Mouse (Mus musculus) brain, embryonic 14.5 days (tissue): Measurements from ENCODE around the gene Gpbp1. TPM values are rescaled to one million over a fixed set of nuclear protein-coding genes. Genes with fewer than 3 reads are reported as not detected.
A peak's percentile ranks its signal among the peaks of the same experiment; 100 is the strongest.

Experiments used
- DNase-seq: peaks from one replicate; pipeline ENCODE4 v3.0.0-alpha.2; 2011; ENCODE audit warnings: low read depth
- CTCF ChIP-seq: fragments of 200-500 bp; IDR thresholded peaks from 2 replicates; pipeline ENCODE4 v1.5.1; 2012; ENCODE audit warnings: inconsistent platforms, mild to moderate bottlenecking, moderate library complexity, borderline replicate concordance; ENCODE audit not compliant: insufficient read depth, insufficient read length; ENCODE audit errors: extremely low read depth
- POLR2A ChIP-seq: fragments of 200-500 bp; IDR thresholded peaks from 2 replicates; pipeline ENCODE4 v1.6.1; 2012; ENCODE audit warnings: mild to moderate bottlenecking, inconsistent platforms, borderline replicate concordance; ENCODE audit not compliant: poor library complexity, insufficient read depth, insufficient read length, severe bottlenecking; ENCODE audit errors: extremely low read depth
- polyA plus RNA-seq: library from polyadenylated mRNA; depleted of rRNA; stranded (reverse); fragments of >200 nt; gene quantifications from 2 replicates; pipeline ENCODE4 v1.2.3, GENCODE M21; 2012

Gene Gpbp1
- polyA plus RNA-seq, 1 experiment, result 55.3 TPM

DNA sequence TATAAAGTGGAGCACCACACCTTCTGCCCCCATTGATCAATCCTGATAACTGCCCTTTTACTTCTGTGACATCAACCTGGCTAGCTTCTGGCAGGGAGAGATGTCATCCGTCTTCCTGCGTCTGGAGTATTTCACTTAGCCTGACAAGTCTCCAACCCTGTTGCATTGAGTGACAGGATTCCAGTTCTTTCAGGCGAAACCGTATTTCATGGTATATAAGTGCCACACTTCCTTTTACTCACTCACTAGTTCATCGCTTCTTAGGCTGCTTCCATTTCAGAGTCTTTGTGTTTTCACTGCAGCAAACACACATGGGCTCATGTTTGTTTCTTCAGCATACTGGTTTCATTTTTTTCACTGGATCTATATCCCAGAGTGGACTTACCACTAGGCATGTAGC, 19.5 kb upstream of the Gpbp1 start:
- DNase-seq, result peak; percentile 29
- TF ChIP-seq CTCF (no peak), POLR2A (no peak)

- TF ChIP-seq POLR2A (no peak), CTCF (no peak)
- DNase-seq, result no peak
Measured at GRCm38 (mm10) chr13:111508645-111509044, 18.7 kb upstream of the Gpbp1 start.

GRCm38 (mm10) chr13:111494330-111495029, 4.6 kb upstream of the Gpbp1 start:
- no peak for TF ChIP-seq CTCF
- no peak for TF ChIP-seq POLR2A
- peak; percentile 59 for DNase-seq

GRCm38 (mm10) chr13:111491046-111491756, 1.3 kb upstream of the Gpbp1 start:
- no peak for DNase-seq
- TF ChIP-seq CTCF (no peak), POLR2A (no peak)

DNA sequence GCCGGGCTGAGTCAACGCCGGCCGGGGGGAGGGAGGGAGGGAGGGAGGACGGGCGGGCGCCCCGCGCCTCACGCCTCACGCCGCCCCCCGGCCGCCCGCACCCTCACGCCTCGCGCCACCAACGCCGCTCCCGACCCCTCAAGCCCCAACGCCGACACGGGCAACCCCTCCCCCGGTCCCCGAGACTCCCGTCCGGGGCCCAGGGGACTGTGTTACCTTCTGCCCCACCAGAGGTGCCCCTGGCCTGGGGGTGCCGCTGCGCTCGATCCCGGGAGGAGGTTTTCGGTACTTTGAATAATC, 459 bp downstream of the Gpbp1 start:
- DNase-seq, result no peak
- TF ChIP-seq POLR2A (no peak), CTCF (no peak)

DNA sequence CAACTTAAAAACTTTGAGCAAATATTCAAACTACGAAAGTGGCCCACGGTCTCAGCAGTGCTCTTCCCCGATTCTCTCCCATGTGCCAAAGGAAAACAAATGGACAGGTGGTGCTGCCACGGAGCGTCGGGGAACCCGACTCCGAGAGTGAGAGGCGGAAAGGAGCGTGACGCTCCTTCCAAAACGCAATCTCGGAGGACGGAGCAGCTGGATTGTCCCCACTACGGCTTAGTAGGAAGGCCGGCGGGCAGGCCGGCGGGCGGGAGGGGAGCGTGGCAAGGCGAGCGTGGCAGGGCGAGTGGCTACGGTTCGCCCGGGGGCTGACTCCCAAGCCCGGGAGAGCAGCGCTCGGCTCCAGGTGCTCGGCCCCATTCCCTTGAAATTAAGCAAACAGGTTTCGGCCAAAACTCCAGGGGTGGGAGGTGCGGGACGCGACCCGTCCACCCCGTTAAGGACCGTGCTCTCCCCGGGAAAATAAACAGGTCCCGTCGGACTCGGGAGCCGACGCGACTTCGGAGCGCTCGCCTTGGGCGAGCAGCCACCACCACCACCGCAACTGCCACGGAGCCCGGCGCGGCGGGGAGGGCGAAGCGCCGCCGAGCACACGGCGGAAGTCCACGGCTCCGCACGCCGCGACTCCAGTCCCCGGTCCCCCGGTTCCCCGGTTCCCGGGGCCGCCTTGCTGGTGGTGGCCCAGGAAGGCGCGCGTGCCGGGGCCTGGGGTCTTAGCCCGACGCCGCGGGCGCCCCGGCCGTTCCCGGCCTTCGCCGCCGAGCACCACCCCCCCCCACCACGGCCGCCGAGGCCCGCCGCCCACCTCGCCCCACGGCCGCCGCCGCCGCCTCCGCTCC, 1.0 kb downstream of the Gpbp1 start:
- peak; percentile 58 for DNase-seq
- TF ChIP-seq POLR2A (no peak), CTCF (no peak)

- no peak for TF ChIP-seq CTCF
- no peak for TF ChIP-seq POLR2A
- no peak for DNase-seq
Measured at GRCm38 (mm10) chr13:111477695-111478094, 12.2 kb downstream of the Gpbp1 start.

DNA sequence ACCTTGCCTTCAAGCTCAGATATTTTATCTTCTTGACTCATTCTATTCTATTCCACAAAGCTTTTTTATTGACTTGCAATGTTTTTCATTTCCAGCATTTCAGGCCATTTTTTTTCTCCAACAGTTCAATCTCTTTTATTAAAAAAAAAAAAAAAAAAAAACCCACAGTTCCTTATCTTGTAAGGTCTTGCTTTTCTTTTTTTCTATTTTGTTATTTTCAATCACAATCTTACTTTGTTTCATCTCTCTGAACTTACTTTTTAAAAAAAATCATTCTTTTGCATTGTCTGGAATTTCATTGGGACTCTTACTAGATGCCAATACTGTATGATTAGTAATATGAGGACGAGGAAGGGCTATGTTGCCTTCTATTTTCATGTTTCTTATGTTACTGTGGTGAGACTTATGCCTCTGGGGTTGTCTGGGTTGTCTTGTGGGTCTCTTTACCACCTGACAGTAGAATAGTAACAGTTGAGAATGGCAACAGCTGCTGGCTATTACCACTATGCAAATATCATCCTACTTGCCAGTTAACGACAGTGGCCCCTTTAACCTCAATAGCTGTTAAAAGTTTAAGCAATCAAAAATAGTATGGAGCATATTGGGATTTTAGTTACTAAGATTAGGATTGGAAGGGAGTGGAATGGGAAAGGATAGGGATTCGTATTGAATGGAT, 19.2 kb downstream of the Gpbp1 start:
- no peak for DNase-seq
- TF ChIP-seq POLR2A, result no peak
- no peak for TF ChIP-seq CTCF

DNA sequence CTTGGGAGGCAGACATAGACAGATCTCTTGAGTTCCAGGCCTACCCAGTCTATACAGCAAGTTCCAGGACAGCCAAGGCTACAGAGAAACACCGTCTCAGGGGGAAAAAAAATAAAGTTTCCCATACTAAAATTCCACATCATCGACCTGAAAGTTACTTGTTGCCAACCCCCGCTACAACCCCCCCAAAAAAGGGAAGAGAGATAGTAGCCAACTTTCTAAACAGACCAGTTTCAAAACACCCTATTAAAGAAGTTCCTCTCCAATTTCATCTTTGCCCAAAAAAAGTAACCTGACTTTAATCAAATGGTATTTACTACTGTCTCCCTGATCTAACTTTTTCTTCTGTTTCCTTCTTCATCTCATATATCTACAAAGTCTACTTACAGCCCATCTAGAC, 22.6 kb downstream of the Gpbp1 start:
- DNase-seq, result no peak
- TF ChIP-seq POLR2A, result no peak
- TF ChIP-seq CTCF, result no peak

DNA sequence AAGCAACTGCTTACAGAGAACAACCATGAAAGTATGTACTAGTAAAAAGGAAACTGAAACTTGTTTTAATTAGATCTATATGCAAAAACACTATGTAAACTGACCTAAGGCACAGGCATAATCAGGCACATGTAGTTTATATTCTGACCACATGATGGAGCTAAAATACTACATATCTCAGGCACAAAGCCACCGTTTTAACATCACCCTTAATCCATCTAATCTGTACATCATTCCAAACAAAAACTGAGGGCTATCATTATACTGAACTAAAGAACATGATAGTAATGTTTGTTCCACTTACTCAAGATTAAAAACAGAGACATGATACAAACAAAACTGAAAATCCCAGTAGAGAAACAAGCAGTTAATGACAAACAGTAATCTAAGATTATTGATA, 28.5 kb downstream of the Gpbp1 start:
- DNase-seq, result peak; percentile 82
- TF ChIP-seq POLR2A, result no peak
- TF ChIP-seq CTCF, result peak; percentile 18; the same call in 1 of the 2 replicates

DNA sequence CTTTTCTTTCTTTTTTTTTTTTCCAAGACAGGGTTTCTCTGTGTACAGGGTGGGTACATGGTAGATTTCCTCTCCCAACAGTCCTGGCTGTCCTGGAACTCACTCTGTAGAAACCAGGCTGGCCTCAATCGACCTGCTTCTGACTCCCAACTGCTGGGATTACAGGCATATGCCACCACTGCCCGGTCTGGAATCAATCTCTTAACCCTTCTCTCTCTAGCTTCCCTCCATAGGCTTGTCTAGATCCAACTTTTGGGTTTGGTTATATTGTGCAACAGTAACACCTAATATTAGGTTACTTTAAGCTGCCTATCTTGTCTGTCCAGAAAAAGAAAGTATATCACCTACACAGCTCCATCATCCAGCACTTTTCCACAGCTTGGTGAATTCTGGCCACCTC, 33.1 kb downstream of the Gpbp1 start:
- no peak for DNase-seq
- TF ChIP-seq POLR2A, result no peak
- TF ChIP-seq CTCF, result no peak
